Mouse (Mus musculus): ENCODE measurements around the gene Gm29797. TPM values are rescaled to one million over a fixed set of nuclear protein-coding genes. Genes with fewer than 3 reads are reported as not detected.

Gm29797 gene
- not detected for total RNA-seq (2021)
- long read RNA-seq, experiment 1, result 0 reads
- long read RNA-seq, experiment 2, result 0 reads

DNA sequence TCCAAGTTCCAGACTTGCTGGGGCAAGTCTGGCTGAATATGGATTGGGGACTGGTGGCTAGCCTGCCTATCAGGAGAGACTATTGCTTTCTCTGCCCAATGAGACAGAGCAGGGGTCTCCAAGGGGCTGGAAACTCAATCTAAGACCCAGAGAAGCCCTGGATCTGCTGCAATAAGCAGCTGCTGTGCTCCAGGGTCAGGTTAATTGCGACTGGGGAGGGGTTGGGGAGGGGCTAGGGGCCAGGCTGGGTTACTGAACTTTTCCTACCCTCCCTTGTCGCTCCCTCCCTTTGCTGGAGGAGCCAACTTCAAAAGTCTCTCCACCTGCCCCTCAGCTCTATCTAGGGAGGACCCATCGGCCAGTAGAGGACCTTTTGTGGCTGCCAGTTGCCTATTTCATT, at the start of gene Gm29797:
Gm29797 (plus strand) TSS at position 301 of the 400 bp plus-strand sequence.
- no peak for DNase-seq

GRCm38 (mm10) chr2:181618761-181619495, 37.9 kb upstream of the Gm29797 start:
- no peak for DNase-seq

GRCm38 (mm10) chr2:181623401-181623800, 33.4 kb upstream of the Gm29797 start:
- DNase-seq, result peak; percentile 7 to 42

- no peak for DNase-seq
Measured at GRCm38 (mm10) chr2:181628471-181628870, 28.4 kb upstream of the Gm29797 start.

DNA sequence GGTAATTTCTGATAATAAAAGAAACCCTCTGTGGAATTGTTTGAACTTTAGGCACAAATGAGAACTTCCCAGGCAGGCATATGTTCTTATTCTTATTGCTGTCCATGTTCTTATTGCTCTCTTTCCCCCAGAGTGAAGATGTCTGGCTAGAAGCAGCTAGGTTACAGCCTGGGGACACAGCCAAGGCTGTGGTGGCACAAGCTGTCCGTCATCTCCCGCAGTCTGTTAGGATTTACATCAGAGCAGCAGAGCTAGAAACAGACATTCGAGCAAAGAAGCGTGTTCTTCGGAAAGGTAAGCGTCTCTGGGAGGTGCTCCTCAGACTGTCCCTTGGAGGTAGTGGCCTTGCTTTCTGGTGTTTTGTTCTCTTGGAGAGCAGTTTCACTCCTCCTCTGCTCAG, 24.2 kb upstream of the Gm29797 start:
- no peak for DNase-seq

GRCm38 (mm10) chr2:181635865-181636264, 21.0 kb upstream of the Gm29797 start:
- DNase-seq, result no peak

GRCm38 (mm10) chr2:181644361-181644760, 12.5 kb upstream of the Gm29797 start:
- peak; percentile 37 to 50 for DNase-seq

GRCm38 (mm10) chr2:181645666-181646065, 11.2 kb upstream of the Gm29797 start:
- no peak for DNase-seq

- DNase-seq, result no peak
Measured at GRCm38 (mm10) chr2:181646626-181647472, 10.0 kb upstream of the Gm29797 start.

- DNase-seq, result no peak
Measured at GRCm38 (mm10) chr2:181648926-181649325, 7.9 kb upstream of the Gm29797 start.

GRCm38 (mm10) chr2:181653065-181653464, 3.8 kb upstream of the Gm29797 start:
- no peak for DNase-seq

DNA sequence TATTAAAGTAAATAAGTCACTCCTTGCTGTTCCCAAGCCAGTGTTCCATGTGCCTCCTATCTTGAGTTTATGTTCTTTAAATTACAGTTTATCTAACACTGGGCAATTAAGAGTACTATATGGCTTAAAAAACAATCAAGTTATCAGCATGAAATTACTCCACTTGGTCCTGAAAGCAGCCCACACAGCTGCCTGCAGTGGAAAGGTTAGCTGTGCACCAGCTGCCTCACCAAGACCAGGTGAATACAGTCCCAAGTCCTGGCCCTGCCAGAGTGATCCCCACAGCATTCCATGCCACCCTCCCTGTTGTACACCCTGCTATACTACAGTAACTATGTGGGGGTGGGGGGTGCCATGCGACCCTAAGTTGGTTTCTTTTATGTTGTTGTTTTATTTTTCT, 3.3 kb upstream of the Gm29797 start:
- DNase-seq, result no peak

DNA sequence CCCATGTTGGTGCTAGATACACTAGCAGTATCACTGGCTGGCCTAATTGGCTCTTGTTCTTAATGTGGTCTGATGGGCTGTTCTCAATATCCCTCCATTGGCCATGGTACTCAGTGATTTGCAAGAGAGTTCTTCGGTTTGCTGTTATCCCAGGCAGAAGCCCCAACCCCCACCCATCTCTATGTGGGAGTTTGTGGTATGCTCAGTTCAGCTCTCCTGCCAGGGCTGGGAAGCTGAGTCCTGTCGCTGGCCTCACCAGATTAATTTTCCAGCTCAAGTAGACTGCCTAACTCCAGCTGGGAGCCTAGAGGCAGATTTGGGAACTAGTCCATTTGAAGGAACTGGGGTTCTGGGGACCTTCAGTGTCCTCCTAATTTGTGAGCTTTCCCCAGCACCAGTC, 607 bp downstream of the Gm29797 start:
- DNase-seq, result no peak

DNA sequence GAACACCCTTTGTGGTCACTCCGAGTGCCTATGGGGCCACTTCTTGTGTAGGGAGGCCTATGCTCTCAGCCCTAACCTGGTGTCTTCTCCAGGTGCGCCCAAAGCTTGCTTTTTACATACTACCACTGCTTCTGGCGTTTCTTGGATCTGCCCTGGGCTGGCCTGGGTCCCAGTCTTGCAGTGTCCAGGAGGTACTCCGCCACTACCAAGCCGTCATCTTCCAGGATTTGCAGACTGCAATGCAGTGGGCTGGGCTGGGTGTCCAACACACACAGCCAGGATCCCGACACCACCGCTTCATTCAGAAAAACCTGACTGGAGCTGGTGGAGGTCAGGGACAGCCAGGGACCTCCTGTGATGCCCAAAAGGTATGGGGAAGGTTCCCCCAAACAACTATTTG, 1.7 kb downstream of the Gm29797 start:
- no peak for DNase-seq

- DNase-seq, result peak; percentile 76 to 77
Measured at GRCm38 (mm10) chr2:181658930-181659555, 2.2 kb downstream of the Gm29797 start.

GRCm38 (mm10) chr2:181659609-181660055, 2.8 kb downstream of the Gm29797 start:
- peak; percentile 92 to 95 for DNase-seq

DNA sequence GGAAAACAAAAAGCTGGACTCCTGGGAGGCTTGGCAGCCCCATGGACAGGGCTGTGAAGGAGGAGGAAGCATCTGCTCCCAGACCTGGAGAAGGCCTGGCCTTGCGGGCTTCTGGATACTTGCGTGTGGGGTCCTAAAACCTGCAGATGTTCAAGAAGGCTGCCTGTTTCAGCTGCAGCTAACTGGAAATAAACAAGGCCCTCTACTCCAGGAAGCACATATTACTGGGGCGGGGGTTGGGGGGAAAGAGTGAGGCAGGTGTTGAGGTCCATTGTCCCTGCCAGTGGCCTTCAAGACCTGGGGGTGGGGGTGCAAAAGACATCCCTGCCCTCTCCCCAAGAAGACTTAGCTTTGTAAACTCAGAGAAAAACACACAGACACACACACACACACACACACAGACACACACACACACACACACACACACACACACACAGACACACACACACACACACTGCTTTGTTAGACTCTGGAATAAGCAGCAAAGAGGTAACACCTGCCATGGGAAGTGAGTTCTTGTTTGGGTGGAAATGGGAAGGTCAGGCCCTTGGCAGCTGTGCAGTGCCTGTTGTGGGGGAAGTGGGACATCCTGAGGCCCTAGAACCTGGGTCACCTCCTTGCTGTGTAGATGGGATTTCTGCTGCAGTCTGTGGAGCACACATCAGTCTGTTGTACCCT, 5.9 kb downstream of the Gm29797 start:
- DNase-seq, result peak in 1 of 2 experiments; percentile 81

- DNase-seq, result peak; percentile 80 to 90
Measured at GRCm38 (mm10) chr2:181663298-181663630, 6.4 kb downstream of the Gm29797 start.

- peak; percentile 42 for DNase-seq
Measured at GRCm38 (mm10) chr2:181670285-181670912, 13.6 kb downstream of the Gm29797 start.

- peak in 1 of 2 experiments; percentile 22 for DNase-seq
Measured at GRCm38 (mm10) chr2:181670913-181671311, 14.1 kb downstream of the Gm29797 start.

DNA sequence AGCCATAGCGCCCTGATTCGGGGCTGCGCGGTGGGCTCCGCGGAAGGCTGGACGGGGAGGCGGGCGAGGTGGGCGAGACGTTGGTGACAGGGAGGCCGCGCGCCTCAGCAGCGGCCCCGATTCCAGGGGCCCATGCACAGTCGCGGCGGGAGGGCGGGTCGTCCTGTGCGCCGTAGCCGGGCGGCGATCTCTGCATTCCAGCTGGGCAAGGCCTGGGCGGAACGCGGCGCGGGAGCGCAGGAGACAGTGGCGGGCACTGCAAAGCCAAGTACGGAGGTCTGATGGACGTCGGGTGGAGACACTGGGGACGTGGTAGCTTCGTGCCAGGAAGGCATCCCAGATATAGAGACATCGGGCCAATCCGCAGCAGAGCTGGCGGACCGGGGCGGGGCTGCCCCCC, 14.5 kb downstream of the Gm29797 start, which contains the start of gene Sox18:
Sox18 (minus strand) TSS at position 315 of the 400 bp plus-strand sequence.
- DNase-seq, result peak; percentile 83 to 89

DNA sequence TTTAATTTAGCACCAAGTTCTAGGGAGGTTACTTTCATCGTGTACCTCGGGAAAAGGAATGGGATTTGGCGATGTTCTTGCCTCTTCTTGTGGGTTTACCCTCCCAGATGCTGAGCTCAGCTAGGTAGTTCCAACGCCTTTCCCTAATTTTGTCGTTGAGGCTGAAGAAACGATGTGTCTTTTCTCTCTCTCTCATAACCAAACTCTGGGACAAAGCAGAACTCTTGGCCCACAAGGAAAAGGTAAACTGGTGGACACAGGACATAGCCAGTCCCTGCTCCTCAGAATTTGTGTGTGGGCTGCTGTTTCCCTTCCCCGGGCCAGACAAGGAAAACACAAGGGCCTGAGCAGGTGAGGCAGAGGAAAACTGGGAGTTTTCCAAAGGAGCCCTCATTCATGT, 15.2 kb downstream of the Gm29797 start:
- no peak for DNase-seq

Data from heart, adult 18-20 months (tissue).